Mouse (Mus musculus): Measurements from ENCODE around the gene Tufm. TPM values are rescaled to one million over a fixed set of nuclear protein-coding genes. Genes with fewer than 3 reads are reported as not detected.

Gene Tufm
- total RNA-seq, 2 experiments from 2014 or later: 75.5 to 85.3 TPM

Other genes with a start within 250 kb of the Tufm start
- gene Sbk1, start 214.7 kb upstream of the Tufm start, total RNA-seq (2014; fragmentation: Nextera tagmentation): 1.2 and 1.3 TPM in 2 replicates
- 0.69 and 1.2 TPM in 2 replicates for gene Sbk1, start 214.7 kb upstream of the Tufm start, total RNA-seq (2017)
- 2.4 and 4.8 TPM in 2 replicates for gene Lat, start 117.8 kb upstream of the Tufm start, total RNA-seq (2014; fragmentation: Nextera tagmentation)
- gene Lat, start 117.8 kb upstream of the Tufm start, total RNA-seq (2017): 0.72 and 2.7 TPM in 2 replicates
- 9.2 and 24.8 TPM in 2 replicates for gene Spns1, start 109.9 kb upstream of the Tufm start, total RNA-seq (2014; fragmentation: Nextera tagmentation)
- 11.5 and 14.7 TPM in 2 replicates for gene Spns1, start 109.9 kb upstream of the Tufm start, total RNA-seq (2017)
- 11.7 and 14.8 TPM in 2 replicates for gene Nfatc2ip, start 90.6 kb upstream of the Tufm start, total RNA-seq (2014; fragmentation: Nextera tagmentation)
- gene Nfatc2ip, start 90.6 kb upstream of the Tufm start, total RNA-seq (2017): 14.6 and 15.9 TPM in 2 replicates
- not detected in 2 replicates for gene Cd19, start 72.5 kb upstream of the Tufm start, total RNA-seq (2014; fragmentation: Nextera tagmentation)
- gene Cd19, start 72.5 kb upstream of the Tufm start, total RNA-seq (2017): 0.09 TPM in 1 of 2 replicates, not detected in the other
- gene Rabep2, start 58.6 kb upstream of the Tufm start, total RNA-seq (2014; fragmentation: Nextera tagmentation): 11.3 and 16.2 TPM in 2 replicates
- gene Rabep2, start 58.6 kb upstream of the Tufm start, total RNA-seq (2017): 12.3 and 16.9 TPM in 2 replicates
- gene Atp2a1, start 24.3 kb upstream of the Tufm start, total RNA-seq (2014; fragmentation: Nextera tagmentation): 0.62 TPM in 1 of 2 replicates, not detected in the other
- not detected in 2 replicates for gene Atp2a1, start 24.3 kb upstream of the Tufm start, total RNA-seq (2017)
- gene Sh2b1, start 11.9 kb upstream of the Tufm start, total RNA-seq (2014; fragmentation: Nextera tagmentation): 35.9 and 58.3 TPM in 2 replicates
- 15.6 and 17.3 TPM in 2 replicates for gene Sh2b1, start 11.9 kb upstream of the Tufm start, total RNA-seq (2017)
- 102 and 130 TPM in 2 replicates for gene Atxn2l, start 16.1 kb downstream of the Tufm start, total RNA-seq (2014; fragmentation: Nextera tagmentation)
- gene Atxn2l, start 16.1 kb downstream of the Tufm start, total RNA-seq (2017): 27.4 and 28.9 TPM in 2 replicates
- 188 and 206 TPM in 2 replicates for gene Eif3c, start 79.0 kb downstream of the Tufm start, total RNA-seq (2014; fragmentation: Nextera tagmentation)
- gene Eif3c, start 79.0 kb downstream of the Tufm start, total RNA-seq (2017): 229 and 239 TPM in 2 replicates
- 2.1 and 3.9 TPM in 2 replicates for gene Apobr, start 97.6 kb downstream of the Tufm start, total RNA-seq (2014; fragmentation: Nextera tagmentation)
- gene Apobr, start 97.6 kb downstream of the Tufm start, total RNA-seq (2017): 4.2 and 6.2 TPM in 2 replicates
- 37.7 and 61.7 TPM in 2 replicates for gene Cln3, start 98.5 kb downstream of the Tufm start, total RNA-seq (2014; fragmentation: Nextera tagmentation)
- 9.6 and 16.3 TPM in 2 replicates for gene Cln3, start 98.5 kb downstream of the Tufm start, total RNA-seq (2017)
- gene Il27, start 107.6 kb downstream of the Tufm start, total RNA-seq (2014; fragmentation: Nextera tagmentation): 1.3 TPM in 1 of 2 replicates, not detected in the other
- gene Il27, start 107.6 kb downstream of the Tufm start, total RNA-seq (2017): 1.2 TPM in 1 of 2 replicates, not detected in the other
- 0.92 and 1.3 TPM in 2 replicates for gene Nupr1, start 143.5 kb downstream of the Tufm start, total RNA-seq (2014; fragmentation: Nextera tagmentation)
- gene Nupr1, start 143.5 kb downstream of the Tufm start, total RNA-seq (2017): 1.7 TPM in 1 of 2 replicates, not detected in the other
- gene Sgf29, start 161.9 kb downstream of the Tufm start, total RNA-seq (2014; fragmentation: Nextera tagmentation): 129 and 133 TPM in 2 replicates
- gene Sgf29, start 161.9 kb downstream of the Tufm start, total RNA-seq (2017): 53.3 and 79.1 TPM in 2 replicates
- gene Sult1a1, start 189.1 kb downstream of the Tufm start, total RNA-seq (2014; fragmentation: Nextera tagmentation): 0.85 TPM in 1 of 2 replicates, not detected in the other
- 0.56 and 1.6 TPM in 2 replicates for gene Sult1a1, start 189.1 kb downstream of the Tufm start, total RNA-seq (2017)
- gene Bola2, start 208.0 kb downstream of the Tufm start, total RNA-seq (2014; fragmentation: Nextera tagmentation): 151 and 195 TPM in 2 replicates
- 135 and 158 TPM in 2 replicates for gene Bola2, start 208.0 kb downstream of the Tufm start, total RNA-seq (2017)
- gene Slx1b, start 208.4 kb downstream of the Tufm start, total RNA-seq (2014; fragmentation: Nextera tagmentation): 9.3 and 13.3 TPM in 2 replicates
- 5.4 and 6.3 TPM in 2 replicates for gene Slx1b, start 208.4 kb downstream of the Tufm start, total RNA-seq (2017)
- 497 and 510 TPM in 2 replicates for gene Coro1a, start 220.4 kb downstream of the Tufm start, total RNA-seq (2014; fragmentation: Nextera tagmentation)
- gene Coro1a, start 220.4 kb downstream of the Tufm start, total RNA-seq (2017): 409 and 441 TPM in 2 replicates